Mouse (Mus musculus): Measurements from ENCODE around the gene Mbnl1. TPM values are rescaled to one million over a fixed set of nuclear protein-coding genes. Genes with fewer than 3 reads are reported as not detected.
A peak's percentile ranks its signal among the peaks of the same experiment; 100 is the strongest.

Mbnl1 gene
- polyA plus RNA-seq, 1 experiment from 2014 or later, result 46.9 TPM

DNA sequence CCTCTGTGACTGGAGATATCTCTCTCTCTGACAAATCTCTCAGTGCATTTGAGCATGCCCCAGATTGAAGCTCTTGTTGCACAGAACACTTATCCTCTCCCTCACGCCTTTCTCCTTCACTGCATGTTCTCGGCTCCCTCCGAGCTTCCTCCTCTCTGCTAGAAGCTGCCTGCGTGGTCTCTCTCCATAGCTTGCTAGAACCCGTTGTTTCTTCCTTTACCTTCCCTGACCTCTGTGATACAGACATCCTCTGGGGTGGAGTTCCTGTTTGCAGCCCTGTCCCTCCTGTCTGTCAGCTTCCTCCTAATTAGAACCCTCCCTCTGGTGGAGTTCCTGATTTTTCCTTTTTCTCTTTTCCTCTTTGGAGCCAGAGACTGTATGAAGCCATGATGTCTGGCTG, 108.1 kb downstream of the Mbnl1 start:
- WGBS, result 58% methylated on average over 5 of the region's 5 CpGs
- Histone ChIP-seq H3K9ac (no peak overlapping the region), H3K27me3 (no peaks in the 10 kb centered on the region), H3K4me2 (replicated peaks) (no peak overlapping the region), H3K27ac (no peak overlapping the region), H3K4me3 (no peak overlapping the region), H3K36me3 (no peaks in the 10 kb centered on the region), H3K9me3 (replicated peaks) (no peaks in the 10 kb centered on the region), H3K4me1 (peaks cover 10% of the 10 kb centered on the region)
- ATAC-seq (ENCODE audit: low FRiP score), result no peak

DNA sequence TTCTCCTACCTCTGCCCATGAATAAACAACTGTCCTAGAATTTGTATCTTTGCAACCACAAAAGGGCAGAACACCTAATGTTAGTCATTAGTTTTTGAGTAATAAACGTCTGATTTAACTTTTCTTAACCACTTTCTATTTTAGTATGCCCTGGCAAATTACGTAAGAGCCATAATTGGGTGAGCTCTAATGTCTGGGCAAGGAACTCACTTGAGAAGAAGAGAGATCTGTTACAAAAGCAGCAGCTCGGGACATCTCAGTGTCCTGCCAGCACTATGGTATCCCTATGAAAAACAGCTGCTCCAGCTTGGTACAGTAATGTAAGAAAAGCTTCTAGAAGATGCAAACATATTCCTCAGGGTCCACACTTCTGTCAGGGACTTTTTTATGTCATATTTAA, 109.5 kb downstream of the Mbnl1 start:
- no peak for ATAC-seq (ENCODE audit: low FRiP score)
- no peak overlapping the region for H3K27ac ChIP-seq
- 70% methylated on average over 3 of the region's 3 CpGs for WGBS

DNA sequence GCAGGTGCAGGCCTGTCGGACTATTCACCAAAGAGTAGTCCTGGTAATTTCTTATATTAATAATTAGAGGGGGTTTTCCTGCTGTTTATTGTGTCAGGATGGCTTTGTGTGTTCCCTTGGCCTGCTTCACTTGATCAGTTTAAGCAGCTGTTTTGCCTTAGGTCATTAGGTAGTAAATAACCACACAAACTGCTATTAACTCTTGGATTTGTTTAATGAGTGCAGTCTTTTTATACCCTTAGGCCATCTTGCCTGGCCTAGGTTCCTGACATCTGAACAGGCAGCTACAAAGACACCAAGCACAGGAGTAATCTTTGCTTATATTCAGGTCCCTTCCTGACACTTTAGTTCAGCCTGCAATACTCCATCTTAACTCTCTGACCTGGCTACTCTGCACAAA, 110.0 kb downstream of the Mbnl1 start:
- no peaks in the 10 kb centered on the region for H3K9me3 ChIP-seq (replicated peaks)
- 80% methylated on average over 1 of the region's 1 CpGs for WGBS
- no peak overlapping the region for H3K4me2 ChIP-seq (replicated peaks)
- H3K9ac ChIP-seq, result no peak overlapping the region
- no peaks in the 10 kb centered on the region for H3K36me3 ChIP-seq
- H3K4me3 ChIP-seq, result no peak overlapping the region
- no peak overlapping the region for H3K27ac ChIP-seq
- no peak for ATAC-seq (ENCODE audit: low FRiP score)
- H3K27me3 ChIP-seq, result no peaks in the 10 kb centered on the region
- peaks cover 17% of the 10 kb centered on the region for H3K4me1 ChIP-seq

More for the DNA sequence above, 109.5 kb downstream of the Mbnl1 start:
- Histone ChIP-seq H3K4me2 (replicated peaks) (no peak overlapping the region), H3K9ac (no peak overlapping the region), H3K9me3 (replicated peaks) (no peaks in the 10 kb centered on the region), H3K27me3 (no peaks in the 10 kb centered on the region), H3K4me1 (peaks cover 15% of the 10 kb centered on the region), H3K4me3 (no peak overlapping the region), H3K36me3 (no peaks in the 10 kb centered on the region)

DNA sequence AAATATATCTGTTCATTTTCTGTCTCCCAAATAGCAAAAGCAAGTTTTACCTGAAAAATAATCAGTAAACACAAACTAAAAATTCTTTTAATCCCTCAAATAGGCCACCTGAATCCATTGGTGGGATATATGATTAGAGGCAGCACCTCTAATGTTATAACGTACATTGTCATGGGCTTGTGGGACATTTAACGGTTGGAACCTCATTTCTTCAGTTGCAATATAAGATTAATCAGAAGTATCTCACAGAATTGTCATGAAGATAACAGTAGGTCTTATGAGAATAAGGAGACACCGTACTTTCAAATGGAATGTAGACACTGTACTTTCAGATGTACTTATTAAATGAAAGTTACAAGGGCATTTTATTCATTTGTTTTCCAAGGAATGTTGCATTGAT, 112.1 kb downstream of the Mbnl1 start:
- no peak for ATAC-seq (ENCODE audit: low FRiP score)
- H3K4me1 ChIP-seq, result peaks cover 22% of the 10 kb centered on the region
- no peaks in the 10 kb centered on the region for H3K9me3 ChIP-seq (replicated peaks)
- H3K4me3 ChIP-seq, result no peak overlapping the region
- H3K9ac ChIP-seq, result no peak overlapping the region
- WGBS, result 94% methylated on average over 3 of the region's 3 CpGs
- H3K27ac ChIP-seq, result no peak overlapping the region
- no peak overlapping the region for H3K4me2 ChIP-seq (replicated peaks)
- no peaks in the 10 kb centered on the region for H3K36me3 ChIP-seq
- no peaks in the 10 kb centered on the region for H3K27me3 ChIP-seq

DNA sequence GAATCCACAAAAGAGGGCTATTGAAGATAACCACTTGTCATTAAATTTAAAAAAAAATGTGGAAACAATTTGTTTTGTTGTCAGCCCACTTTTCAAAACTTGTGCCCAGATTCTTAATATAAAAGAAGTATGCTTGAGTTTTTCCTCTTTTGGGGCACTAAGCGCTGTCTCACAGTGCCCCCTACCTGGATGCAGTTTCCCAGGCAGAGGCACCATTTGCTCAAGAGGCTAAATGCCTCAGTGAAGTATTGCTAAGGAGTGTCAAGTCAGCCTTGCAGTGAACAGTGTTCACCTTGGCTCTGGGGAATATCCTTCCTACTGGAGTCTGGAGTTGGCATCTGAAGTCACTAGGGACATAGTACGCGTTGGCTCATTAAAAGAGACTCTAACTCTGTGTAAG, 113.4 kb downstream of the Mbnl1 start:
- H3K9me3 ChIP-seq (replicated peaks), result no peaks in the 10 kb centered on the region
- 95% methylated on average over 3 of the region's 3 CpGs for WGBS
- no peak overlapping the region for H3K4me2 ChIP-seq (replicated peaks)
- no peak overlapping the region for H3K4me3 ChIP-seq
- no peak overlapping the region for H3K27ac ChIP-seq
- no peak for ATAC-seq (ENCODE audit: low FRiP score)
- no peaks in the 10 kb centered on the region for H3K36me3 ChIP-seq
- H3K27me3 ChIP-seq, result no peaks in the 10 kb centered on the region
- H3K9ac ChIP-seq, result no peak overlapping the region
- H3K4me1 ChIP-seq, result peaks cover 16% of the 10 kb centered on the region; the same call in 1 of the 2 replicates

DNA sequence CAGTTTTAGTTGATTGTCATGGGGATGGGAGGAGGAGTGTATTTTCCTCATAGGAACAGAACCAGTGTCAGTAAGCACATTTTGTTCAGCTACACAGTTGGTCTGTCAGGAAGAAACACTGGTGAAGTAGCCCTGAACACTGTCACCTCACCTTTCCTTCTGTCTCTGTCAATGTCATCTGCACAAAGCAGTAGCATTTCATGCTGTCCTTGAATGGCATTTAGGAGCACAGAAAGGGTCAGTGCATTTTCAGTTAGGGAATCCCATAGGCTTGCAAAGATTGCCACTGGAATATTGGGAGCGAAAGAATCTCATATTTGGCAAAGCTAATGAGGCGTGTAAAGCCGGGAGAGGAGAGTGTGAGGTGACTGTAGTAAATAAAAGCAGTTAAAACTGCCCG, 114.5 kb downstream of the Mbnl1 start:
- H3K4me2 ChIP-seq (replicated peaks), result no peak overlapping the region
- H3K9ac ChIP-seq, result no peak overlapping the region
- H3K9me3 ChIP-seq (replicated peaks), result no peaks in the 10 kb centered on the region
- H3K4me1 ChIP-seq, result peaks cover 16% of the 10 kb centered on the region; the same call in 1 of the 2 replicates
- no peak for ATAC-seq (ENCODE audit: low FRiP score)
- no peaks in the 10 kb centered on the region for H3K27me3 ChIP-seq
- 0 out of 2 replicates have a peak overlapping the region, but pooled peaks have one; percentile 35 for H3K27ac ChIP-seq
- 67% methylated on average over 4 of the region's 4 CpGs for WGBS
- H3K36me3 ChIP-seq, result no peaks in the 10 kb centered on the region
- no peak overlapping the region for H3K4me3 ChIP-seq

DNA sequence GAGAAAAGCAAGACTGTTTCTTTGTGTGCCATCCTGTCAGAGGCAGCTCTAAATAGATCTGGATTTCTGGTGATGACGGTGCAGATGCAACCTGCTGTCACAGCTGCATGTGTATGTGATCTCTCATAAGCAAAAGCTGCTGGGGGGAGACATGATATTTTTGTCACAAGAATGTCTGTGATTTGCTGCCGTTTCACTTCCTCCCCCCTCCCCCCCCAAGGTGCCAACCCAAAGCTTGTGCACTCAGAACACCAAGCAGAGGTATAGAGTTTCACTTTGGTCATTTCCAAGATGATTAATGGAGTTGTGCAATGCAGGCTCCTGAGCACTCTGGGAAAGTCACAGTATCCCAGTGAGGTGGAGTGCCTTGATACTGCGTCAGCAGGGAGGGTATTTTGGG, 116.7 kb downstream of the Mbnl1 start:
- 75% methylated on average over 3 of the region's 3 CpGs for WGBS
- H3K4me2 ChIP-seq (replicated peaks), result no peak overlapping the region
- ATAC-seq (ENCODE audit: low FRiP score), result no peak
- no peak overlapping the region for H3K27ac ChIP-seq
- no peaks in the 10 kb centered on the region for H3K27me3 ChIP-seq
- H3K4me1 ChIP-seq, result peaks cover 11% of the 10 kb centered on the region; the same call in 1 of the 2 replicates
- H3K9ac ChIP-seq, result no peak overlapping the region
- H3K4me3 ChIP-seq, result no peak overlapping the region
- no peaks in the 10 kb centered on the region for H3K36me3 ChIP-seq
- H3K9me3 ChIP-seq (replicated peaks), result no peaks in the 10 kb centered on the region

DNA sequence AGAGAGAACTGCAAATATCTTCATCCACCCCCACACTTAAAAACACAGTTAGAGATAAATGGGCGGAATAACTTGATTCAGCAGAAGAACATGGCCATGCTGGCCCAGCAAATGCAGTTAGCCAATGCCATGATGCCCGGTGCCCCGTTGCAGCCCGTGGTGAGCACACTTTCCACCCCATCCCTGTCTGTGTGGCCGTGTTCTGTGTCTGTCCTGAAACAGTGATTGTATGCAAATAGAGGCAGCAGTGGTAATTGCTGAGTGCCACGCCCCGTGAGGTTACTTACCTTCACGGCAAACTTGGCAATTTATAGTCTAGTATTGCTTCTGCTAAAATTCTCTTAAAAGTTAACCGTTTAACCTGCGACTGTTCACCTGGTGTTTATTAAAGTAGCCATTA, 123.0 kb downstream of the Mbnl1 start:
- Histone ChIP-seq H3K4me3 (no peak overlapping the region), H3K36me3 (no peaks in the 10 kb centered on the region), H3K4me2 (replicated peaks) (no peak overlapping the region), H3K9me3 (replicated peaks) (no peaks in the 10 kb centered on the region), H3K27ac (no peak overlapping the region), H3K27me3 (no peaks in the 10 kb centered on the region), H3K4me1 (no peaks in the 10 kb centered on the region), H3K9ac (no peak overlapping the region)
- ATAC-seq (ENCODE audit: low FRiP score), result no peak
- WGBS, result 93% methylated on average over 10 of the region's 10 CpGs

DNA sequence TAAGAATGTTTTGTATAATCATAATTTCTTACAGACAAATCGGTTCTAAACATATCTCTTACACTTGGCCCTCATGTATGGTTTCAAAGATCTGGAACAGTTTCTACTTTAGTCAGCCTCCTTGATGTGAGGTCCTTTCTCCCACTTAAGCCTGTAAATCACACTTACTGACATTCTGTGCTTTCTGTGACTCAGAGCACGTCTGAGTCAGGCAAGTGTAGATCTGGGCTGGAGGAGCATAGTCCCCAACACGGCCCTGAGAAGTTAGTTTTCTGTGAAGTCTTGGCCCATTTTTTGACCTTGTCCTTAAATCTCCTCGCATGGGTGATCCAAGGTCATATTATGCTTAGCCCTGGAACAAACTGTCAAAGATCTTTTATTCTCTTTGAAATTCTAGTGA, 124.4 kb downstream of the Mbnl1 start:
- H3K4me2 ChIP-seq (replicated peaks), result no peak overlapping the region
- H3K9ac ChIP-seq, result no peak overlapping the region
- no peaks in the 10 kb centered on the region for H3K27me3 ChIP-seq
- H3K36me3 ChIP-seq, result no peaks in the 10 kb centered on the region
- 80% methylated on average over 4 of the region's 4 CpGs for WGBS
- no peak overlapping the region for H3K4me3 ChIP-seq
- no peak for ATAC-seq (ENCODE audit: low FRiP score)
- H3K9me3 ChIP-seq (replicated peaks), result no peaks in the 10 kb centered on the region
- H3K4me1 ChIP-seq, result no peaks in the 10 kb centered on the region
- no peak overlapping the region for H3K27ac ChIP-seq

DNA sequence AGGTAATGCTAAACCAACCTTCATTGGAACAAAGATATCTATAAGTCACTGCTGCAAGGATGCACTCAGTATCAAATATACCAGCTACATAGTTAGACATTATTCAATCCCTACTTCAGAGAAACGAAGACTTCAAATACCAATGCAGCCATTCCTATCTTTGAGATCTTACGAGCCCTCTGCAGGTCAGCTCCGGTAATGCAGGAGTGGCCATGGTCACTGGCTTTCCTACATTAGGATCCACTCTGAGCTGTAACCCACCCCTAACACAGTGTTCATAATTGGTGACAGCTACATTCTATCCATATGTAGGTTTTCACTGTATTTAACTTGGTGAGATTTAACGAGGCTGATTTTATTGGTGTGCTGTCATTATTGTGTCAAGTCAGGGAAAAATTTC, 129.1 kb downstream of the Mbnl1 start:
- Histone ChIP-seq H3K36me3 (no peaks in the 10 kb centered on the region), H3K4me3 (no peak overlapping the region), H3K4me2 (replicated peaks) (no peak overlapping the region), H3K27me3 (no peaks in the 10 kb centered on the region), H3K4me1 (peaks cover 2% of the 10 kb centered on the region; the same call in 1 of the 2 replicates), H3K9ac (no peak overlapping the region), H3K9me3 (replicated peaks) (no peaks in the 10 kb centered on the region), H3K27ac (no peak overlapping the region)
- peak; percentile 77 for ATAC-seq (ENCODE audit: low FRiP score)
- 26% methylated on average over 4 of the region's 4 CpGs for WGBS

DNA sequence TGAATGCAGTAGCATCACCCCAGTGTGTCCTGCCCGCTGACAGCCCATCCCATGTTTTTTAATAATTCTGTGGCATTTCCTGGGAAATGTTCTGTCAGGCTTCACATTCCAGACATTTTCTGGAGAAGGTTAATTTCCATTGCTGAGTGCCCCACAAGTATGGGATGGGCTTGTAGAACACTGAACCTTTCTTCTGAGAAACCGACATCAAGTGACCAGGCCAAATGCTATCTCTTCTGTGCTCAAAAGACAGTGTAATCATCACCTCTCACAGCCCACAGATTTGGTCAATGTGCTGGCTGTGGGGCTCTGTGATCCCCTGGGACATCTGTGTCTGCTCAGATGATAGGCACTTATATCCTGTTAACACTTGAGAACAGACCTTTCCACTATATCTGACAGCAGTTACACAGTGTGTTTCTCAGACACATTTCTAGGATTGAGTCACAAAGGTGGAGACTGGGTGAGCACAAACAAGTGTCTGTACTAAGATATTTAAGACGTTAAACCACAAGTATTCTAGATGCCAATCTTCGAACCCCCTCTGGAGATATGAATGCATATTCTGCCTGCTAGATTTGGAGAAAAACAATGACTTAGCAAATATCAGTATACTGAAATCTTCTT, 130.4 kb downstream of the Mbnl1 start:
- H3K27me3 ChIP-seq, result no peaks in the 10 kb centered on the region
- no peak overlapping the region for H3K9ac ChIP-seq
- 79% methylated on average over 4 of the region's 4 CpGs for WGBS
- ATAC-seq (ENCODE audit: low FRiP score), result 0 out of 2 replicates have a peak, but pooled peaks have one; percentile 21
- no peaks in the 10 kb centered on the region for H3K9me3 ChIP-seq (replicated peaks)
- no peak overlapping the region for H3K4me3 ChIP-seq
- H3K4me1 ChIP-seq, result peaks cover 2% of the 10 kb centered on the region; the same call in 1 of the 2 replicates
- H3K4me2 ChIP-seq (replicated peaks), result no peak overlapping the region
- H3K36me3 ChIP-seq, result no peaks in the 10 kb centered on the region
- H3K27ac ChIP-seq, result no peak overlapping the region

DNA sequence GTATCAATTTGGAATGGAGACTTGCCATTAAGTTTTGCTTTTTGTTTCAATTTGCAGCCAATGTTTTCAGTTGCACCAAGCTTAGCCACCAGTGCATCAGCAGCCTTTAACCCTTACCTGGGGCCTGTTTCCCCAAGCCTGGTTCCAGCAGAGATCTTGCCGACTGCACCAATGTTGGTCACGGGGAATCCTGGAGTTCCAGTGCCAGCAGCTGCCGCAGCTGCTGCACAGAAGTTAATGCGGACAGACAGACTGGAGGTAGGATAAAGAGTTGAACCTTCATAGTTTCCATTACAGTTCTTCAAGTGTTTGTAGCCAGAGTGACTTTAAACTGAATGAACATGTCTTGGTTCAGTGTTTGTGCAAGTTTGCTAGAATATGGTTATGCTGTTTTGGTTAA, 131.0 kb downstream of the Mbnl1 start:
- H3K9me3 ChIP-seq (replicated peaks), result no peaks in the 10 kb centered on the region
- WGBS, result 88% methylated on average over 4 of the region's 4 CpGs
- H3K4me3 ChIP-seq, result no peak overlapping the region
- peaks cover 2% of the 10 kb centered on the region; the same call in 1 of the 2 replicates for H3K4me1 ChIP-seq
- ATAC-seq (ENCODE audit: low FRiP score), result no peak
- H3K27me3 ChIP-seq, result no peaks in the 10 kb centered on the region
- H3K9ac ChIP-seq, result no peak overlapping the region
- no peak overlapping the region for H3K27ac ChIP-seq
- H3K36me3 ChIP-seq, result no peaks in the 10 kb centered on the region
- no peak overlapping the region for H3K4me2 ChIP-seq (replicated peaks)

DNA sequence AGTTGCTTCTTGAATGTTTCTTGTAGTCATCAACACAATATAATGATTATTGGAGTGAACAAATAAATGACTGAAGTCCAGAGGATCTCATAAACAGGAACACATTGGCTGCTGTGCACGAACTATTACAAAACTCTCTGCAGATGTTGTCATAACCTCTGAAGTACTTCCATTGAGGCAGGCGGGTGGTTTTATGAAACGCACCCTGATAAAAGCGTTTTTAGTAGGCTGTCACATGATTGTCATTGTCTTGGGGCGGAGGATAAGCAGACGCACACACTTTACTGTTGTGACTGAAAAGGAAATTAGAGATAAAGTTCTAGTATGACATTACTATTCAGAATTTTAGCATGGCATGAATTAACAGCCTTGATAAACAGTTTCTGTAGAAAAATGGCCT, 131.6 kb downstream of the Mbnl1 start:
- Histone ChIP-seq H3K4me1 (peaks cover 2% of the 10 kb centered on the region; the same call in 1 of the 2 replicates), H3K36me3 (no peaks in the 10 kb centered on the region), H3K4me3 (no peak overlapping the region), H3K9ac (no peak overlapping the region), H3K4me2 (replicated peaks) (no peak overlapping the region), H3K27me3 (no peaks in the 10 kb centered on the region), H3K27ac (no peak overlapping the region), H3K9me3 (replicated peaks) (no peaks in the 10 kb centered on the region)
- no peak for ATAC-seq (ENCODE audit: low FRiP score)
- 91% methylated on average over 6 of the region's 6 CpGs for WGBS
